Mouse (Mus musculus): ENCODE measurements around the gene Usp3.

GRCm38 (mm10) chr9:66611478-66612093 is 18.6 kb upstream of the Usp3 start:
- TF ChIP-seq CEBPB (IDR thresholded peaks at IDR 0.05; ENCODE audit: insufficient read depth, poor library complexity, severe bottlenecking): no peak
- no peak for TF ChIP-seq POLR2AphosphoS2 (IDR thresholded peaks at IDR 0.05; ENCODE audit: insufficient read length, low read depth)
- no peak for TF ChIP-seq MAX (IDR thresholded peaks at IDR 0.05; ENCODE audit: low read depth)
- TF ChIP-seq POLR2A (IDR thresholded peaks at IDR 0.05; ENCODE audit: insufficient read length, low read depth): no peak
- TF ChIP-seq USF1 (IDR thresholded peaks at IDR 0.05; ENCODE audit: low read depth): no peak
- TF ChIP-seq SRF (IDR thresholded peaks at IDR 0.05; ENCODE audit: control insufficient read depth, insufficient read length, low read depth): no peak
- no peak for TF ChIP-seq E2F4 (IDR thresholded peaks at IDR 0.05; ENCODE audit: insufficient read depth)
- no peak for TF ChIP-seq MYOD1 (IDR thresholded peaks at IDR 0.05; ENCODE audit: control insufficient read depth in 1 of 3, insufficient read length in 2 of 3, low read depth in 2 of 3)
- no peak for TF ChIP-seq MYOG (IDR thresholded peaks at IDR 0.05; ENCODE audit: control insufficient read depth in 1 of 3, insufficient read depth in 1 of 3, insufficient read length in 2 of 3, low read depth in 2 of 3)

All from myocyte (in vitro differentiated cells).